Mouse (Mus musculus) spleen, postnatal 4 days (tissue): ENCODE data around the gene Syce1l.

Source experiments
- DNase-seq, 2 experiments: peaks; one replicate each; pipeline ENCODE4 v3.0.0; 2022; ENCODE audit warnings: low spot score in 2 of 2

The Syce1l gene

GRCm38 (mm10) chr8:113673300-113673699, 30.3 kb downstream of the Syce1l start:
- no peak for DNase-seq

- DNase-seq, result no peak
Measured at GRCm38 (mm10) chr8:113674611-113675010, 31.6 kb downstream of the Syce1l start.

DNA sequence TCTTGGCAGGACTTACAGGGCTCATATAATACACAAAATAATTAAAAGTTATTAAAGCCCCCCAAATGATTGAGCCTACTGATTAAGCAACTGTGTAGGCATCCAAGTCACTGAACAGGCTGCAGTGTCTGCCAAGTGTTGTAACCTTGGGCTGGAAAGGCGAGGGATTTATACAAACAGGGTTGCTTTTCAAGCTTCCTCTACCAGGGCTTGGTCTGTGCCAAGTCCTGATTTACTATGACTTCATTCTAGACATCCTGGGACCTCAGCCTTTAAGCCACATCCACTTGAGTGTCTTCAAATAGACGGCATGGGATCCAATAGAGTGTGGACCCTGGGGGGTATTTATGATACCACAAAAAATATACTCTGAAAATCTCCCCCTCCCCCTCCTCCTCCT, 32.3 kb downstream of the Syce1l start:
- DNase-seq, result no peak

DNA sequence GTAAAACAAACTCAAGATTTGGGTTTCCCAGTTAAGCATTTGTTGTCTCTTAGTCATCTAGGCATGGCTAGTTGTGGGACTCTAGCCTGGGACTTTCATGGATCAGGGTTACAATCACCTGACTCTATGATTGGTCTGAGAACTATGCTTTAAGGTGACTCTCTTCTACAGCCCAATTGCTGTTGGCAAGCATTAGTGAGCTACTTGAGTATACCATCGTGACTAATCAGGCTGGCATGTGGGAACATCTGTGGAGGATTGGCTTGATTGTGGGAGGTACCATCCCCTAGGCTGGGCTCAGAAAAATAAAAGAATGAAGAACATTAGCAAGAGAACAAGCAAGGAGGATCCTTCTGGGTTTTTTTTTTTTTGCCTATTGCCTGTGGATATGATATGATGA, 33.8 kb downstream of the Syce1l start:
- no peak for DNase-seq

DNA sequence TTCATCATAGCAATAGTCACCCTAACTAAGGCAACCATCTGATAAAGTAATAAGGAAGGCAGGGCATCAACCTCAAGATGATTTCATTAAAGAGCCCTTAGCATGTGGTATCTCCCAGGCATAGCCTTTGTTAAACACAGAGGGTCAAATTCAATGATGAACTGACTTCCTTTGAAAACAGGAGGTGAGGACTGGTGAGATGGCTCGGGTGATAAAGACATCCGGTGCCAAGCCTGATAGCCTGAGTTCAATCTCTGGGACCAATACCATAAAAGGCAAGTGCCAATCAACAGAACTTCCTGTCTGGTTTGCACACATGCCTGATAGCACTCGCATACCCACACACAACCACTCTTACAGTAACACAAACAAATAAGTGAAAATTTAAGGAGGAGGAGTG, 36.3 kb downstream of the Syce1l start:
- no peak for DNase-seq

DNA sequence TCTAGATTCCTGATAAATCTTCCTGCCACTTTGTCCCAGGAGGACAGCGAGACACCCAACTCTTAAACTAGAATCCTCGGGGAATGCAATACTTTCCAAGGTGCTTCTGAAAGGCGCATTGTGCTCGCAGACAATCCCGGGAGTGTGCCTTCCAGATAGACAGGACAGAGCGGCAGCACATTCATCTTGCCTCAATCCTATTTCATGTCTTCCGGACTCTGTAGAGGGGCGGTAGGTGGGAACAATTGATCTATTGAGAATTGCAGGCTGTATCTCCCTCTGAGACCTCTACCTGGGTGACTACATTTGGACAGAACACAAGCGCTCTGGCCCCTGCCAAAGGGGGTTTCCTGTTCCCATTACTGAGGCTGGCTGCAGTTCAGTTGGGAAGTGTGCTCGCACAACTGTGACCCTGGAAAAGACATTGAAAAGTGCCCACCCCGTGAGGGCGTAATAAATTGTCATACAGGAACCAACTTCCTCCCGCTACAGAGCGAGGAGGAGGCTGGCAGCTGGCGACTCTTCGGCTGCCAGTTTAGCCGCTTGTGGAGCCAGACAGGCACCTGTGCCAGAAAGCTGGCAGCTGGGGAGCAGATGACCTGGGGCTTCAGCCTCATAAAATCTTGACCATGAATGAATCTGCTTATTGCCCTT, 45.0 kb downstream of the Syce1l start:
- DNase-seq, result no peak

- DNase-seq, result no peak
Measured at GRCm38 (mm10) chr8:113688543-113688915, 45.5 kb downstream of the Syce1l start.

GRCm38 (mm10) chr8:113691622-113692343, 48.8 kb downstream of the Syce1l start:
- DNase-seq, result no peak

GRCm38 (mm10) chr8:113704968-113705367, 62.0 kb downstream of the Syce1l start:
- no peak for DNase-seq
